Mouse (Mus musculus) splenic B cell, adult 2 months (primary cell): Measurements from ENCODE around the gene Pfkm.

ENCODE experiments used
- DNase-seq: peaks from one replicate; pipeline ENCODE4 v3.0.0-alpha.2; 2011; ENCODE audit warnings: low read depth, low spot score
- H3K27me3 ChIP-seq: 2 replicates; pipeline ENCODE4 v1.6.1; 2012; ENCODE audit warnings: mild to moderate bottlenecking, low read length, moderate library complexity, mixed read lengths; ENCODE audit not compliant: control insufficient read depth, poor library complexity, insufficient read depth, severe bottlenecking
- H3K36me3 ChIP-seq: 2 replicates; pipeline ENCODE4 v1.6.1; 2012; ENCODE audit warnings: mild to moderate bottlenecking, low read length, moderate library complexity, mixed read lengths; ENCODE audit not compliant: control insufficient read depth, poor library complexity, insufficient read depth, severe bottlenecking

The Pfkm gene

DNA sequence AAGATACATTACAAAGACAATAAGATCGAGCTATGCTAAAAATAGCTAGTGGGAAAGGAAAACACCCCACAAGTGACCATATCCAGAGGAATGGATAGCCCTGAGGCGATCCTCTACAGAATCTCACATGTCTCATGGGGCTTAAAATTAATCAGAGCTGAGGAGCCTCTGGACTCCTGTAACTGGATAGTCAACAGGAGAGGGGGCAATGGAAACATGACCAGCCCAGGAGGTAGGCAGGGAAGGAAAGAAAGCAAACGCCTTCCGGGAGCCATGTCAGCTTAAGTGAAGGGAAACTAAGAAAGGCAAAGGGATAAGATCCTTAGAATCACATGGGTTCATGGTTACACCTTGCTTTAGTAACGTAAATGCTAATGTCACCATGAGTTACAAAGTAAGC lies 48.4 kb downstream of the Pfkm start:
- no peak for DNase-seq
- no peaks in the 10 kb centered on the region for H3K27me3 ChIP-seq
- peaks cover 2% of the 10 kb centered on the region; the same call in 1 of the 2 replicates for H3K36me3 ChIP-seq

DNA sequence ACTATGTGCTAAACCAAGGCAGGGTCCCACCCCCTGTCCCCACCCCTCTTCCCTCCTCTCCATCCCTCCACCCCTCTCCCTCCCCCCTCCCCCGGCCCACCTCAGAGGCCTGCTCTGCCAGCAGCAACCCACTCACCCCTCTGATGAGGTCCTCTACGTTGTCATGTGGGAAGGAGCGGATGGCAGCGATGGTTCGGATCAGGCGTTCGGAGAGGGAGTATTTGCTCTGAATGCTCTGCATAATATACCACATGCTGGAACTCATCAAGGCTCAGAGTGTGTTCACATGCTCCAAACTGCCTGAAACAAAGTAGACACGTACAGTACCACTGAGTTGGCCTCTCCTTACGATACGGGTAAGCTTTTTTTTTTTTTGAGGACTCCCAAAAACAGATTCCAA lies 50.1 kb downstream of the Pfkm start:
- Histone ChIP-seq H3K36me3 (peaks cover 2% of the 10 kb centered on the region; the same call in 1 of the 2 replicates), H3K27me3 (no peaks in the 10 kb centered on the region)
- no peak for DNase-seq

DNA sequence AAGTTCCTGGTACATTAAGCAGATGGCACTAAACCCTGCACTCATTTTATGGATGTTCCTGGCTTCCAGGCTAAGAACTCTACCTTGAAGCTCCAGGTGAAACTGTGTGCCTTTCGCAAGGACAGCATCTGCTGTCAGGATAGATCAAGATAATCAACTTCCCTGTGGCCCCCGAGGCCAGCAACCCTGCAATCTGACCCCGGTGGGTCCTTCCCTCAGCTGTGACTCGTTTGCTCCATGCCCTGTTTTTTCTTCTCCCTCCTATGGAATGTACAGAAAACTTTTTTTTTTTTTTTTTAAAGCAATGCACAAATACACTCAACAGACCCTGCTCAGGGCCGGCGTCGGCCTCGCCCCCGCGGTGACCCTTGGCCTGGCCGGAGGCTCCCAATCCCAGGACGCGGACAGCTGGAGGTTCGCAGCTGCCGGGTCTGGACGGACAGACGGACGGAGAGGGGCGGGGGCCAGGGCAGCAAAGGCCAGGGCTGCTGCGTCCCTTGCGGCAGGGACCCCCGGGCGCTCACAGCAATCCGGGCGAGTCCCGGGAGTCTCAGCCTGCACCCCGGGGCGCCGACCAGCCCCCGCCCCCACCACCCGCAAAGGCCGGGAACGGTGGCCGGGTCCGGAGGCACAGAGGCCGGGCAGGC lies 52.6 kb downstream of the Pfkm start:
- no peak for DNase-seq
- H3K27me3 ChIP-seq, result no peaks in the 10 kb centered on the region
- peaks cover 2% of the 10 kb centered on the region; the same call in 1 of the 2 replicates for H3K36me3 ChIP-seq

DNA sequence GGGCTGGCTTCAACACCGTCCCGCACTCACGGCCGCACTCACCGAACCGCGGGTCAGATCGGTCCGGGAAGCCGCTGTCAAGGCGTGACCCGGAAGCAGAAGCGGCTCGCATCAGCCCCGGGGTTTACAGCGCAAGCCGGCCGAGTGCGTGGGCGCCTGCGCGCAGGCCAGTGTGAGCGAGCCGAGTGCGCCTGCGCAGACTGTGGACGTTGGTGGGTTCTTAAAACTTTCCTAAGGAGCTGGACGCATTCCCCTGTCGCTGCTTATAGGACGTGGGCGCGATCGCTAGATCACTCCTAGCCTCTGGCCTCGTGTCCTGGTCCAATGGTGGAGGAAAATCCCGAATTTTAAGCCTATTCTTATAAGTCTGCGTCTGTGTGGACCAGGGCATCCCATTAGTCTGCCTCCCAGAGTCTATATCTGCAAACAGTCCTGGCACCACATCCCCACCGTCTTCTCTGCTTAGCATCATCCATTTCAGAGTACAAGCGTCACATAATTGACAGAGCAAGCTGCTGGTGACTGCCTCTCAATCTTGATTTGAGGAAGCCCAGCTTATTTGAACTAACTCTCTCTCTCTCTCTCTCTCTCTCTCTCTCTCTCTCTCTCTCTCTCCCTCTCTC lies 53.3 kb downstream of the Pfkm start:
- DNase-seq, result peak; percentile 94
- Histone ChIP-seq H3K36me3 (peaks cover 2% of the 10 kb centered on the region; the same call in 1 of the 2 replicates), H3K27me3 (no peaks in the 10 kb centered on the region)

DNA sequence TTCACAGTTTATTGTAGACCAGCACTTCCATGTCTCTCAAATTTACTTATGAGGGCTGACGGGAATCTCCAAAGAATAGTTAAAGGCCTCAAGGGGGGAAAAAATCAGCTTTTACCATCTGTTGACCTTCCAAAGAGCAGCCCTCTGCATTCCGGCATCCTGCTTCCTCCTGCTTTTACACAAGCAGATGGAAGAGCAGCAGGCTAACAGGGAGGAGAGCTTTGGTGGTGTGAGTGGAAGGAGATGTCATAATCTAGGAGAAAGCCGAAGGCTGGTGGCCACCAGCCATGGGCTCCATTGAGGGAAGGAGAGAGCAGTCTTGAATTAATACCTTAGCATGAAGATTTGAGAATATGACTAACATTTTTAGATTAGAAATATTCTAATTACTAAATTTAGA lies 56.0 kb downstream of the Pfkm start:
- H3K36me3 ChIP-seq, result no peaks in the 10 kb centered on the region
- no peaks in the 10 kb centered on the region for H3K27me3 ChIP-seq
- DNase-seq, result no peak

DNA sequence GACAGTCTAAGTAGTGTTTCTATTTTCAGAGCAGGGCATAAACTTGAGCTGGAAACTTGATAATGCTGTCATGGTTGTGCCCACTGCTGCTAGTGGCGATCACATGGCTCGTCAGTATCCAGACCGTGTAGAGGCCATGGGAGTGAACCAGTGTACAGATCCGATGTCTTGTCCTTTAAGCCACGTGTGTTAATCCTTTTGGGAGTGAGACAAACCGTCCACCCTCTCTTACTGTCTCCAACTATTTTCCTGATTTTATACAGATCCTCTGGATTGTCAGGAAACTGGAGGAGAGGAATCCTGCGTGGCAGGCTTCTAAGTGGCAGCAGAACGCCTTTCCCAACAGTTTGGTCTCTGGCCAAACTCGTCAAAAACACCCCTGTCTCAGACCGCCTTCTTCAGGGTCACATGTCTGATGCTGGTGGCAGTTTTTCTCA lies 56.8 kb downstream of the Pfkm start:
- no peaks in the 10 kb centered on the region for H3K36me3 ChIP-seq
- H3K27me3 ChIP-seq, result 0 out of 2 replicates have a peak, but pooled peaks cover 1% of the 10 kb centered on the region
- no peak for DNase-seq

DNA sequence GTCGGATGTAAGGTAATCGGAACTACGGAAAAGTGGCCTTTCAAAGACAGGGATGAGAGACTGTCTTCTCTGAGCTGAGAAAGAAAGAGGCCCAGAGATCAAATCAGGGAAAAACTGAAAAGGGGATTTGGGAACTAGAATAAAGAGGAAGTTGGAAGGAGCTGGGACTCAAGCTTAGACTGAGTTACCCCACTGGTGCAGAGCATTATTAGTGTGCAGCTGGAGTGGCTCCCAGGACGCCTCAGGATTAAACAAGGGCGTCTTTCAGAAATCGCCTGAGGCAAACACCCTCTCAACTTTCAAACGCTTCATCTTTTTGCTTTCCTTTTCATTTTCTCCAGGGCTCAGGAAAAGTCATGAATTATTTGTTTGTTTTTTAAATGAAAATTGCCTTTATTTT lies 60.5 kb downstream of the Pfkm start:
- H3K27me3 ChIP-seq, result 0 out of 2 replicates have a peak, but pooled peaks cover 2% of the 10 kb centered on the region
- H3K36me3 ChIP-seq, result no peaks in the 10 kb centered on the region
- no peak for DNase-seq

DNA sequence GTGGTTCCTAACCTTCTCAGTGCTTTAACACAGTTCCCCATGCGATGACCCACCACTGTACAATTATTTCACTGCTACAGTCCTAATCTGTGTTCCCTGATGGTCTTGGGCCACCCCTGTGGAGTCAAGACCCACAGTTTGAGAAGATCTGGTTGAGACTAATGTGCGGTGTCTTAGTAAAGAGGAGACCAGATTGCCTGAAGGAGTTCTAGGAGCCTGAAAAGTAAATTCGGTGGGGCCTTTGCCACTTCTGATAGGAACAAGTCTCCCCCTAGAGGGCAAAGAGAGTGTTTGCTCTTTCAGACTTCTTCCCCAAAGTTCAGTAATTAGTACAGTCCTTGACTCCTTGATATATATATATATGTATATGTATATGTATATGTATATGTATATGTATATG lies 61.2 kb downstream of the Pfkm start:
- Histone ChIP-seq H3K27me3 (0 out of 2 replicates have a peak, but pooled peaks cover 2% of the 10 kb centered on the region), H3K36me3 (no peaks in the 10 kb centered on the region)
- peak; percentile 71 for DNase-seq

DNA sequence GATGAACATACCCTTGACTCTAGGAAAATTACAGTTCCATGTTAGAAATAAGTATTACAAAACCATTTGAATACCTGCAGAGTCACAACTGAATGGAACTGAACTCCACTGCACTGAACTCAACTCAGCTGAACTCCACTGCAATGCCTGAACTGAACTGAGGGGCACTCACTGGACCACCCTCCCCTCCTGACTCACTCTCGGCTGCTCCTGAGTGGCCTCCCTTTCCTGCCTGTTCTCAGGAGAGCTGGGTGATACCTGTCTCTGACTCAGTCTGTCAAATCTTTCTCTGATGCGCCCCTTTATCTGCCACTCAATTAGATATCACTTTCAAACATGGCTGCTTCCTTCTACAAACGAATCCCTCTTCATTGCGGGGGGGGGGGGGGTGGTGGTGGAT lies 61.8 kb downstream of the Pfkm start:
- no peak for DNase-seq
- Histone ChIP-seq H3K27me3 (0 out of 2 replicates have a peak, but pooled peaks cover 2% of the 10 kb centered on the region), H3K36me3 (no peaks in the 10 kb centered on the region)

DNA sequence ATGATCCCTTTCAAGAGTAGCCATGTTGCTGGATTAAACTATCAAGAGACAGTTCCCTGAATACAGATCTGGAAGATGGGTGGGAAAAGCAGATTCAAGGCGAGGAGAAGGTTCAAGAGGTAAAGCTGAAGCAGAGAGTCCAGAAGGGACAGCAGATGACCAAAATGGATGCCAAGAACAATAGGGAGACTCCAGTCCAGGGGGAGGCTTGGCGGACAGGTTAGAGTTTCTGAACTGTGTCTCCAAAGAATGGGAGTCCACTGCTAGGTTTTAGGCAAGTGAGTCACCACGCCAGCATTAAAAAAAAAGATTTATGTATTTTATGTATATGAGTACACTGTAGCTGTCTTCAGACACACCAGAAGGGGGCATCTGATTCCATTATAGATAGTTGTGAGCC lies 62.2 kb downstream of the Pfkm start:
- DNase-seq, result no peak
- H3K27me3 ChIP-seq, result 0 out of 2 replicates have a peak, but pooled peaks cover 2% of the 10 kb centered on the region
- H3K36me3 ChIP-seq, result no peaks in the 10 kb centered on the region

DNA sequence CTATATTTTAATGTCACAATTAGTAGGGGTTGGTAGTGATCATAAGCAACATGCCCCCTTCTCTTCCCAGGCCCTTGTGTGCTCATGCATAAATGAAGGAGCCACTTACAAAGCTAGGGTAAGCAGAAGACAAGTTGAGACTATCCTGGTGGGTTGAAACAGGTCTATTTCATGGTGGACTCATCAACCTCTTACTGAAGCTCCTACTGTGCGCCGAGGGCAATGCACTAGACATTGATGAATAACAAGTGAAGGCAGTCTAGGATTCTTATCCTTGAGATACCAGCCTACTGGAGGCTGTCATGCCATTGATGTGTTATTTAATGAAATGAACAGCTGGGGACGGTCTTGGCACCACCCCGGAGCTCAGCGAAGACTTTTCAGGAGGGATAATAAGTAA lies 62.9 kb downstream of the Pfkm start:
- DNase-seq, result no peak
- H3K27me3 ChIP-seq, result 0 out of 2 replicates have a peak, but pooled peaks cover 2% of the 10 kb centered on the region
- H3K36me3 ChIP-seq, result no peaks in the 10 kb centered on the region

DNA sequence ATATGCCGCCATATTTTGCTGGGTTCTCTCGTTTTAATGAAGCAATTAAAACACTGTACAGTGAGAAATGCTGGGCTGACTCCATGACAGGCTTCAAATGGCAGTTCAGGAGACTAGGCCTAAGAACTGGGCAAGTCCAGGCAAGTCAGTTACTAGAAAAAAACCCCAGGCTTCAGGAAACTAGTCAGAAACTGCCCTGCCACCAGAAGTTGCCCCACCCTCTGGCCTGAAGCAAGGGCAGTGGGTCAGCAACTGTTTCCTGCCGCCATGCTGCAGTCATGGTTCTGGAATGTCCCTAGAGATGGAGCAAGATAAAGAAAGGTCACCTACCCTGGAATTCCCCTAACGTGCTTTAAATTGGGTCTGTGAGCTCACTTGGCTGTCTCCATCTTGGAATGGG lies 63.6 kb downstream of the Pfkm start:
- no peak for DNase-seq
- Histone ChIP-seq H3K36me3 (no peaks in the 10 kb centered on the region), H3K27me3 (0 out of 2 replicates have a peak, but pooled peaks cover 2% of the 10 kb centered on the region)

DNA sequence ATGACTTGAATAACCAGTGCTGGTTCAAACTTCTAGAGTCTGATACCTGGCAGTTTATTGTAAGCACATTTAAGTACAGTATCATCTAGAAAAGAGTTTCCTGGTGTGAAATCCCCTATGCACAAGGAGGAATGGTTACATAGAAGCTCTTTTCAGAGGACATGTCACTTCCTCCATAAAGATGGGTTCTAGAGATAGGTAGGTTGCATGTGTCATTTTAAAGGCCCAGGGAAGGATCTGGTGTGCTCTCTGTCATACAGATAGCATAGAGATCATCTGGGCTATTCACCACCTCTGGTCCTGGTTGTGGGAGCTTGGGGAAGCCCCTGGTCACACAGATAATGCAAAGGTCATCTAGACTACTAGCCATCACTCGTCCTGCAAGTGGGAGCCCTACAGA lies 64.9 kb downstream of the Pfkm start:
- no peak for DNase-seq
- H3K36me3 ChIP-seq, result no peaks in the 10 kb centered on the region
- 0 out of 2 replicates have a peak, but pooled peaks cover 2% of the 10 kb centered on the region for H3K27me3 ChIP-seq

DNA sequence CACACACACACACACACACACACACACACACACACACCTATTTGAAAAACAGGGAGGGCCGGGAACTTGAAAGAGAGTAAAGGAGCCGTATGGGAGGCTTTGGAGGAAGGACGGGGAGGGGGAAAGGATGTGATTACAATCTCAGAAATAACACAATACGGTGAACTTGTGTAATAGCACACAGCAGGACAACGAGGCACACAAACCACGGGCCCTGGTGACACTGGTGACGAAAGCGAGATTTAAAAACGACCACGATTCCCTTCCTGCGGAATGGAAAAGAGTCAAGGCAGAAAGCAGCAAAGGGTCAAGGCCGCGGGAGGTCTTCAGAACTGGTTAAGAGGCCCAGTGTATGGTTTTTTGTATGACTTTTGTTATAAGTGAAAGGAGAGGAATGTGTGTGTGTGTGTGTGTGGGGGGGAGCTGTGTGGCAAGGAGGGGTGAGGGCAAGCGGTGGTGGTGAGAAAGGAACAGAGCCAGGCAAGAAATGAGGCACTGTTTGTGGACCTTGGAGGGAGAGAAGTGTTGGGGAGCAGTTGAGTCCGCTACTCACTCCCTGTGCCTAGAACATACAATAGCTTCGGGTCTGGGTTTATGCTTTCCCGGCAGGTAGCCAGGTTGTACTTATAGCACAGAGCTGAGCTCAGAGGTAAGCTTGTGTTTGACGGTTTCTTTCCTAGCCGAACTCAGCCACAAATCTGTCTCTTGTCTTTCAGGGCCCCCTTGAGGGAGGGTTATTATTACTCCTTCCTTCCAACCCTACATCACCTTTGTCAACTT lies 68.8 kb downstream of the Pfkm start:
- H3K27me3 ChIP-seq, result no peaks in the 10 kb centered on the region

DNA sequence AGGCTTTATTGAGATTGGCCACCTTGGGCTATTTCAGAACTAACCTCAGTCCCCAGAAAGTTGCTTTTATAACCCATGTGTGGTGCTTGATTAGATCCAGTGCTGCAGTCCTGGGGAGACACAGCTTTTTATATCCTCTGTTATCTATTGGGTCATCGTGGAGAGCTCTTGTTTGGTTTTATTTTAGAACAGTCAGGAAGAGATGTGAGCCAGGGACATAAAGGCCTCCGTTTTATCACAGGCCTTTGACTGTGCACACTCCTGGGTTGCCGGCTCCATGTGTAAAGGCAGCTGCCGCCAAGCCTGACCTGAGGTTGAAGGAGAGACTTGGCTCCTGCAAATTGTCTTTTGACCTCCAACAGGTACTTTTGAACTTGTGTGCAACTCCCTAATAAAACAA lies 70.2 kb downstream of the Pfkm start:
- DNase-seq, result no peak
- H3K27me3 ChIP-seq, result 0 out of 2 replicates have a peak, but pooled peaks cover 2% of the 10 kb centered on the region
- no peaks in the 10 kb centered on the region for H3K36me3 ChIP-seq

More for the DNA sequence above, 68.8 kb downstream of the Pfkm start:
- no peaks in the 10 kb centered on the region for H3K36me3 ChIP-seq
- no peak for DNase-seq
